Mouse (Mus musculus): Measurements from ENCODE around the gene Casd1. TPM values are rescaled to one million over a fixed set of nuclear protein-coding genes. Genes with fewer than 3 reads are reported as not detected.
A peak's percentile ranks its signal among the peaks of the same experiment; 100 is the strongest.

Gene Casd1
- polyA plus RNA-seq (2016; fragmentation: Nextera tagmentation; extraction: Ambion mirVana): 41.1 and 41.5 TPM in 2 replicates

DNA sequence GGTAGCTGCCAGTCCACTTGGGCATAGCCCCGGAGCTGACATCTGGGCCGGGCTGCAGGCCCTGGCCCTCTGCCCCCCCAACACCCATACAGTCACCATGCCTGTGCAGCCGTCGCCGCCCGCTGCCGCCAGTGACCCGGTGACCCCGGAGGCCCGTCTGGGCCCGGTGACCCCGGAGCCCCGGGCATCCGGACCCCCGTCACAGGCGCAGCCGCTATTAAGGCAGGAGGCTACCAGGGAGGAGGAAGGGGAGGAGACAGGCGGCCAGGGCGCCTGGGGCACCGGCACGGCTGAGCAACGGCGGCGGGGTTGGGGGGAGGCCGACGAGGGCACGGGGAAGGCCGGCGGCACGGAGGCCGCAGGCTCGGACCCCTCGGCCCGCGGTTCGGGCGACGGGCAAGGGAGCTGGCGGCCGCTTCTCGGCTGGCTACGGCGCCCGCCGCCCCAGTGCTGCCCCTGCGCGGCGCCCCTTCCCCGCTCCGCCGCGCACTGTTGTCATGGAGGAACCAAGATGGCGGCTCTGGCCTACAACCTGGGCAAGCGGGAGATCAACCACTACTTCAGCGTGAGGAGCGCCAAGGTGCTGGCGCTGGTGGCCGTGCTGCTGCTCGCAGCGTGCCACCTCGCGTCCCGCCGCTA, at the start of gene Casd1:
Casd1 (plus strand) TSS at position 182 of the 639 bp plus-strand sequence.
- Histone ChIP-seq H3K36me3 (no peaks in the 10 kb centered on the region), H3K9ac (replicated peaks) (peak within 1 kb of the TSS; percentile 92), H3K27me3 (no peaks in the 10 kb centered on the region), H3K4me1 (peaks cover 25% of the 10 kb centered on the region), H3K9me3 (no peaks in the 10 kb centered on the region), H3K4me3 (peak within 1 kb of the TSS; percentile 73), H3K4me2 (replicated peaks) (peak within 1 kb of the TSS; percentile 90), H3K27ac (replicated peaks) (peak within 1 kb of the TSS; percentile 95)
- WGBS: under 1% methylated on average over 47 of the region's 64 CpGs
- ATAC-seq (ENCODE audit: low FRiP score, low read depth): peak; percentile 91

DNA sequence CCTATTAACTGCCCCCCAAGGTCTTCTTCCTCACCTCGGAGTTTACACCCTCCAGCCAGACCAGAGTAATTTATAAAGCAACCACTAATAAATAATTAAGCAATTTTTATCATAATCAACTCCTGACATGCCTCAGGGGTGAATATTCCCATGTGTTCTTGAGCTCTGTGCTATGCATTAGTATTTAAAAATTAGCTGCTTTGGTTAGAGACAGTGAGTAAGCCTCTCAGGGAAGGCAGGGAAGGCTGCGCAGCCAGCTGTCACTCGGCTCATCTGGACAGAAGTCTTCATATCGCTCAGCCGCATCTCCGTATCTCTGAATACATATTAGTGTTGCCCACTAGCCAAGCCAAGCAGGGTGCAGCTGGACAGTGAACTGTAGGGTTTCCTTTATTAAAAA, 45.3 kb upstream of the Casd1 start:
- no peaks in the 10 kb centered on the region for H3K36me3 ChIP-seq
- H3K9ac ChIP-seq (replicated peaks): no peak overlapping the region
- H3K4me3 ChIP-seq: no peak overlapping the region
- H3K4me1 ChIP-seq: peaks cover 20% of the 10 kb centered on the region
- H3K4me2 ChIP-seq (replicated peaks): no peak overlapping the region
- WGBS: 53% methylated on average over 6 of the region's 6 CpGs
- H3K9me3 ChIP-seq: no peaks in the 10 kb centered on the region
- H3K27ac ChIP-seq (replicated peaks): no peak overlapping the region
- peak; percentile 28; the same call in 1 of the 2 replicates for ATAC-seq (ENCODE audit: low FRiP score, low read depth)
- H3K27me3 ChIP-seq: no peaks in the 10 kb centered on the region

DNA sequence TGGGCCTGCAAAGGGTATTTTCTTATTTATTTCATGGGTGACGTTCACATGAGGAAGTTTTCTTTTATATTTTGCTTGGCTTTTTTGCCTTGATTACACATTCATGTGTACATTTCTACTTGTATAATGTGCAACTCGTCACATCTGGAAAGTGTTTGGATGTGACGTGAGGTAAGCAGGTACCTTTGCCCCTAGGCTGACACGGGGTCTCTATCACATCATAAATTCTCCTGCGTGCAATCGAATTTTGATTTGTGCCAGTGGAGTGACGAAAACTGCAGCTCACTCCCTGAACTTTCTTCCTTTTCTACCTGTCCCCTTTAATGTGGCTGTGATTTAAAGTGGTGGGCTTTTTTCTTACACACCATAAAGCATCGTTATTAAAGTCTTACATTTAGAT, 43.6 kb upstream of the Casd1 start:
- Histone ChIP-seq H3K4me1 (peaks cover 25% of the 10 kb centered on the region), H3K27ac (replicated peaks) (no peak overlapping the region), H3K4me2 (replicated peaks) (no peak overlapping the region), H3K9me3 (no peaks in the 10 kb centered on the region), H3K9ac (replicated peaks) (no peak overlapping the region), H3K36me3 (no peaks in the 10 kb centered on the region), H3K4me3 (no peak overlapping the region), H3K27me3 (no peaks in the 10 kb centered on the region)
- WGBS: 85% methylated on average over 8 of the region's 8 CpGs
- no peak for ATAC-seq (ENCODE audit: low FRiP score, low read depth)

DNA sequence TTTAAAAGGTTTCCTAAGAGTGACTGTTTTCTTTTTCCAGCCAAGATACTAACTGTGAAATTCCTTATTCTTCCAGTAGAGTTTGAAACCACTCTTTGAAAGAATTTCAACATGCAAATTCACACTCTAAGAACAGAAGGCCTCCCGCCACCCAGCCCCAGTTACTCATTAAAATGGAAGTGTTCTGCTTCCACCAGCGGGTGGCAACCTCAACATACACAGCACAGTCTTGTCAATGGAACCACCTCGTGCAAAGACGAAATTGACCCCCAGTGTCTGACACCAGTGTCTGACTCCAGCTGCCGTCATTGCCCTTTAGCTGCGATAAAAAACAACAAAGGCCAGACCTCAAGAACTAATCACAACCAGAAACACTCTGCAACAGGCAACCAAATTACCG, 43.0 kb upstream of the Casd1 start:
- no peaks in the 10 kb centered on the region for H3K27me3 ChIP-seq
- peaks cover 25% of the 10 kb centered on the region for H3K4me1 ChIP-seq
- no peak overlapping the region for H3K27ac ChIP-seq (replicated peaks)
- no peaks in the 10 kb centered on the region for H3K9me3 ChIP-seq
- H3K4me2 ChIP-seq (replicated peaks): no peak overlapping the region
- no peak overlapping the region for H3K9ac ChIP-seq (replicated peaks)
- H3K36me3 ChIP-seq: no peaks in the 10 kb centered on the region
- 12% methylated on average over 7 of the region's 7 CpGs for WGBS
- H3K4me3 ChIP-seq: no peak overlapping the region
- peak; percentile 64; the same call in 1 of the 2 replicates for ATAC-seq (ENCODE audit: low FRiP score, low read depth)

DNA sequence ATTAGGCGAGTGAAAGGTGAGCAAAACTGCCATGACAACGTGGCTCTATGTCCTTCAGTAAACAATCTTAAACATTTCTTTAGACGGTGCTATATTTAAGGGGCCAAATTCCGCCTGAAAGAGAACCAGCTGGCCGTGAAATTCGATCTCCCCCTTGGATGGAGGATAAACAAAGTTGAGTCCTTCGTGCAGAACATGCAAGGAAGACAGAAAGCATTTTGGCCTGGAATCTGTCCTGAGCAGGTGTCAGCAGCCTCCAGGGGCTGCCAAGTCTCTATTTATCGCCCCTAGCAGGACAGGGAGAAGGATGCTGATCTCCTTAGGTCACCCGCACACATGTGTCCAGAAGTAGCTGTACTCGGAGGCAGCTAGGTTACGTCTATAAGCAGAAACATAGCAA, 39.5 kb upstream of the Casd1 start:
- Histone ChIP-seq H3K36me3 (no peaks in the 10 kb centered on the region), H3K4me1 (peaks cover 11% of the 10 kb centered on the region; the same call in 1 of the 2 replicates), H3K9me3 (no peaks in the 10 kb centered on the region), H3K4me2 (replicated peaks) (no peak overlapping the region), H3K27me3 (no peaks in the 10 kb centered on the region), H3K9ac (replicated peaks) (no peak overlapping the region), H3K4me3 (no peak overlapping the region), H3K27ac (replicated peaks) (no peak overlapping the region)
- 24% methylated on average over 11 of the region's 11 CpGs for WGBS
- ATAC-seq (ENCODE audit: low FRiP score, low read depth): no peak

DNA sequence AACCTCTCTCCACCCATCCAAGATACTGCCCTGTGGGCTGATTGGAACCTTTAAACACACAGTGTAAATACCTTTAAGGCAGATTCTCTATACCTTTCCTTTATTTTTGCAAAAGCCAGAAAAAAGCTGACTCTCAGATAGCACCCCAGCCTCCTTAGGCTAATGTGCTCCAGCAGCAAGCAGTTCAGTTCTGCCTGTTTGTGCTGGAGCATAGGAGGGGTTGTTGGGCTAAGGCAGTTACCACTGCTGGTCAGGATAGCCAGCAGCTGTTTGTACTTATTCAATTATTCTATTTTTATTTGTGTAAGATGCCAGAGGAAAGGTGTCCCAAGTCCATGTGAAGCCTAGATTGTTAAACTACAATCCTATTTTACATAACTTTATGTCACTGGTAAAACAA, 39.0 kb upstream of the Casd1 start:
- no peaks in the 10 kb centered on the region for H3K9me3 ChIP-seq
- no peak overlapping the region for H3K27ac ChIP-seq (replicated peaks)
- no peaks in the 10 kb centered on the region for H3K27me3 ChIP-seq
- no peak overlapping the region for H3K4me3 ChIP-seq
- no peaks in the 10 kb centered on the region for H3K36me3 ChIP-seq
- no peak for ATAC-seq (ENCODE audit: low FRiP score, low read depth)
- H3K9ac ChIP-seq (replicated peaks): no peak overlapping the region
- H3K4me1 ChIP-seq: peaks cover 11% of the 10 kb centered on the region; the same call in 1 of the 2 replicates
- H3K4me2 ChIP-seq (replicated peaks): no peak overlapping the region

DNA sequence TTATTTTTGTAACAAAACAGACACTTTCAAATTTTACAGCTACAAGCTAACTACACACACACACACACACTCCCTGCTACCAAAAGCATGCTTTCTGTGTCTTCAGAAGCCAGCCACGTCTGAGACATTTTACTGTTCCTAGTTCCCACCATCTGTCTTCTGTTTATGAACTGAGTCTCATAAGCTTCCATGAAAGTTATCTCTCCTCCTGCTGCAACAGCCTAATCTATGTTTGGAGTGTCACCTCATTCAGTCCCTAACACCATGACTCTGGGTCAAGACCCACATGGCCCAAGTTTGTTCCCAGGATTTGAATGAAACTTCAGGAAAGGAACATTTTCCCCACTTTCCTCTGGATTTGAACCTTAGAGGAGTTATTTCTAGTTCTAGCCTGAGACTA, 38.2 kb upstream of the Casd1 start:
- no peak overlapping the region for H3K27ac ChIP-seq (replicated peaks)
- H3K4me1 ChIP-seq: peaks cover 11% of the 10 kb centered on the region; the same call in 1 of the 2 replicates
- H3K36me3 ChIP-seq: no peaks in the 10 kb centered on the region
- H3K9ac ChIP-seq (replicated peaks): no peak overlapping the region
- no peak overlapping the region for H3K4me3 ChIP-seq
- 63% methylated on average over 1 of the region's 1 CpGs for WGBS
- ATAC-seq (ENCODE audit: low FRiP score, low read depth): no peak
- no peak overlapping the region for H3K4me2 ChIP-seq (replicated peaks)
- H3K27me3 ChIP-seq: no peaks in the 10 kb centered on the region
- no peaks in the 10 kb centered on the region for H3K9me3 ChIP-seq

DNA sequence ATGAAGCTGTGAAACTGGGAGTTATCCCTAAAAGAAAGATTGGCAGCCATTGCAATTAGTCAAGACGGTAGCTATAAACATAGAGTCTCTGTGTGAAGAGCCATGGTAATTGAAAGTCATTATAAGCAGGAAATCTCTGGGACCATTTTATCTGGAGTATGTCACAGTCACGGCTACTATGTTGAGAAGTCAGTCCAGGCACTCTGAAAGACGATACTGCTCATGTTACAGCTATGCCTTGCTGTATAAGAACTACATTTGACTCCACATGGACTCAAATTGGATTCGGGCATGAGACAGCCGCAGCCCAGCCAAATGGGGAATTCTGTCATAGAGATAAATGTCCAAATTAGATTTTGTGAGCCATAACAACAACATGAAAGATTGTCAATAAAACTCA, 37.2 kb upstream of the Casd1 start:
- Histone ChIP-seq H3K4me2 (replicated peaks) (no peak overlapping the region), H3K9me3 (no peaks in the 10 kb centered on the region), H3K27me3 (no peaks in the 10 kb centered on the region), H3K4me1 (0 out of 2 replicates have a peak, but pooled peaks cover 5% of the 10 kb centered on the region), H3K4me3 (no peak overlapping the region), H3K27ac (replicated peaks) (no peak overlapping the region), H3K36me3 (no peaks in the 10 kb centered on the region), H3K9ac (replicated peaks) (no peak overlapping the region)
- no peak for ATAC-seq (ENCODE audit: low FRiP score, low read depth)
- WGBS: 85% methylated on average over 5 of the region's 5 CpGs

DNA sequence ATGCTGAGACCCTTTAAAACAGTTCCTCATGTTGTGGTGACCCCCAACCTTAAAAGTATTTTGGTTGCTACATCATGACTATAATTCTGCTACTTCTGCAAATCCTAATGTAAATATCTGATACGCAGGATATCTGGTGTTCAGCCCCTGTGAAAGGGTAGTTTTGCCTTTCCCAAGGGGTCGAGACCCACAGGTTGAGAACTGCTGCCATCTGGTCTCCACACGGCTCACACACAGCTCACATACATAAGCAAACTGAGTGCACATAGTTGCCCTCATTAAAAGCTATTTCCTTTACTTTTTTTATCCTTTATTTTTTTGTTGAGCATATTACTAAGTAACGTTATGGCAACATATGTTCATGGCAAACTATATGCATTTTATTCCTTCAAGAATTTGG, 30.2 kb upstream of the Casd1 start:
- H3K27ac ChIP-seq (replicated peaks): no peak overlapping the region
- no peaks in the 10 kb centered on the region for H3K4me1 ChIP-seq
- H3K36me3 ChIP-seq: no peaks in the 10 kb centered on the region
- H3K27me3 ChIP-seq: no peaks in the 10 kb centered on the region
- no peak for ATAC-seq (ENCODE audit: low FRiP score, low read depth)
- whole genome bisulfite sequencing: 71% methylated on average over 4 of the region's 4 CpGs
- H3K4me2 ChIP-seq (replicated peaks): no peak overlapping the region
- H3K9ac ChIP-seq (replicated peaks): no peak overlapping the region
- H3K9me3 ChIP-seq: no peaks in the 10 kb centered on the region
- H3K4me3 ChIP-seq: no peak overlapping the region

DNA sequence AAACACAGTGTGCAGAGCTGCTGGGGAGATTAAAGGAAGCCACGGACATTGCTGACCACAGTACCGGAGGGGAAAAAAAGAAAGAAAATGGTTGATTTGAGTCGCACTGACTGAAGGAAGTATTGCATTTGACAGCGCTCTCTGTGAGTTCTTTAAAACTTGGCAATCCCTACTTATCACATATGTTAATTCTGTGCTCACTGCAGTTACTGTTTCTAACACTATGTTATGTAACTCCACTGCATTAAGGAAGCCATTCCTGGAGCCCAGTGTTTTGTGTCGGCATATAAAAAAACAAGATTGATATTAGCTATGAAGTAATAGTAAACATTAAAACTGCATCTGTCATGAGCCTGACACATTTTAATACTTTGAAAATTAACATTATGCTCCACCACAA, 22.9 kb upstream of the Casd1 start:
- Histone ChIP-seq H3K27ac (replicated peaks) (no peak overlapping the region), H3K9me3 (no peaks in the 10 kb centered on the region), H3K27me3 (no peaks in the 10 kb centered on the region), H3K4me3 (no peak overlapping the region), H3K9ac (replicated peaks) (no peak overlapping the region), H3K36me3 (no peaks in the 10 kb centered on the region), H3K4me1 (no peaks in the 10 kb centered on the region), H3K4me2 (replicated peaks) (no peak overlapping the region)
- ATAC-seq (ENCODE audit: low FRiP score, low read depth): no peak
- WGBS: 71% methylated on average over 5 of the region's 5 CpGs

DNA sequence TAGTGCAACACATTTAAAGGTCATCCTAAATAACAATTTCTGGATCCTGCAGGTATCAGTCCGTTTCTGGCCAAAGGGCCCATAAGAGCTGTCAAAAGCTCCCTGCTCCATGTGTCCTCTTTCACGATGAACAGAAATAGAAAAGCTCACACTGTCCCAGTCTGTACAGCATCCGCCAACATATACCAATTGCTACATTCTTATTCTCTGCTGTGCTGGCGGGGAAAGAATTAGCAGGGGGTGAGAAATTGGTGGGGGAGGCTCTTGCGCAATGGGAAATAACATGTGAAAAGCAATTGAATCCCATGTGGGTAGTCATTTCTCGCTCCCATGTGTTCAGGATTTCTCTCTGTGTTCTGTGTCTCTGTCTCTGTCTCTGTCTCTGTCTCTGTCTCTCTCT, 22.3 kb upstream of the Casd1 start:
- ATAC-seq (ENCODE audit: low FRiP score, low read depth): no peak
- H3K4me3 ChIP-seq: no peak overlapping the region
- 89% methylated on average over 6 of the region's 6 CpGs for WGBS
- H3K36me3 ChIP-seq: no peaks in the 10 kb centered on the region
- H3K27me3 ChIP-seq: no peaks in the 10 kb centered on the region
- H3K4me1 ChIP-seq: no peaks in the 10 kb centered on the region
- H3K9ac ChIP-seq (replicated peaks): no peak overlapping the region
- no peaks in the 10 kb centered on the region for H3K9me3 ChIP-seq
- no peak overlapping the region for H3K27ac ChIP-seq (replicated peaks)
- no peak overlapping the region for H3K4me2 ChIP-seq (replicated peaks)

DNA sequence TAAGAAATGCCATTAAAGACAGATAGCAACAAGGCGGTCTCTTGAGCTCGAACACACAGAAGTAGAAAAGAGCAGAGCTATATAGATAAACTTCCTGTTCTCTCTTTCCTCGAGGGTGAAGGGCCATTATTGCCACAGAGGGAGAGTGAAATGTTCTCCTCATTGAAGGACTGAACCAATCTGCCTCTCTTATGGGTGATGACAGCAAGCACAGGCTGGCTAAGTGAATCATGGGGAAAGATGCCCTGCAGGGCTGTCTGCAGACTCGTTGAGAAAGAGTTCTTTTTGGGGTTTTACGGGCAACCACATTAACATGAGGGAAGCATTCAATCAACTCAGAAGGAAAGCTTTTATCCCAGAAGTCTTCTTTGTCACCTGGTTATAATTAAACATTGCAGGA, 21.0 kb upstream of the Casd1 start:
- H3K4me2 ChIP-seq (replicated peaks): no peak overlapping the region
- no peak for ATAC-seq (ENCODE audit: low FRiP score, low read depth)
- no peak overlapping the region for H3K27ac ChIP-seq (replicated peaks)

DNA sequence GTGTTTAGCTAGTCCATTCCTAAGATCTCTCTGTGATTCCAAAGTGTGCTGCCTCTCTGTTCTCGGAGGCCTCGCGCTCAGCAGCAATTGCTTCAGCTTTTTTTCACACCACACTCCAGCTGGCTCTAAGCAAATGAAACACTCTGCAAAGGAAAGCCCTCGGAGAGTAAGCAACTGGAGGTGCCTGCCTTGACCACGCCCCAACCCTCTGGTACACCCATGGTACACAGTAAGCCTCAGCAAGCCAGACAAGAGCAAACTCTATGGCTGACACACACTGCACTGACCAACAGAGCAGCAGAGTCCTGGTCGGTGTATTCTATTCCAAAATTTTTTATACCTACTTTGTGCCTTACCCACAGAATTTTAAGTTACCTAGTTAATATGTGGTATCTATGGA, 17.2 kb upstream of the Casd1 start:
- peaks cover 14% of the 10 kb centered on the region; the same call in 1 of the 2 replicates for H3K27me3 ChIP-seq
- ATAC-seq (ENCODE audit: low FRiP score, low read depth): peak; percentile 56; the same call in 1 of the 2 replicates
- no peaks in the 10 kb centered on the region for H3K36me3 ChIP-seq
- WGBS: 31% methylated on average over 6 of the region's 6 CpGs
- H3K9ac ChIP-seq (replicated peaks): no peak overlapping the region
- no peaks in the 10 kb centered on the region for H3K4me1 ChIP-seq
- no peak overlapping the region for H3K27ac ChIP-seq (replicated peaks)
- H3K4me2 ChIP-seq (replicated peaks): no peak overlapping the region
- H3K4me3 ChIP-seq: no peak overlapping the region
- H3K9me3 ChIP-seq: no peaks in the 10 kb centered on the region

More for the DNA sequence above, 21.0 kb upstream of the Casd1 start:
- Histone ChIP-seq H3K27me3 (no peaks in the 10 kb centered on the region), H3K9me3 (no peaks in the 10 kb centered on the region), H3K4me3 (no peak overlapping the region), H3K9ac (replicated peaks) (no peak overlapping the region), H3K36me3 (no peaks in the 10 kb centered on the region), H3K4me1 (no peaks in the 10 kb centered on the region)
- WGBS: 72% methylated on average over 5 of the region's 5 CpGs
